Mouse (Mus musculus) central nervous system, embryonic 18 days (tissue): Measurements from ENCODE around the gene Olfr194. TPM values are rescaled to one million over a fixed set of nuclear protein-coding genes. Genes with fewer than 3 reads are reported as not detected.

ENCODE experiments used
- polyA plus RNA-seq: library from polyadenylated mRNA; depleted of rRNA; stranded (reverse); fragments of >200 nt; gene quantifications from 2 replicates; pipeline ENCODE4 v1.2.3, GENCODE M21; 2012; rRNA removed

Olfr194 gene
- polyA plus RNA-seq = not detected in 2 replicates

GRCm38 (mm10) chr16:59120969-59121368, at the start of gene Olfr194:
Gene Olfr194, minus strand, starts transcription at chr16:59121069.

GRCm38 (mm10) chr16:59170354-59170753, 49.5 kb upstream of the Olfr194 start, which contains the start of gene Olfr196:
Gene Olfr196, minus strand, starts transcription at chr16:59170454.

GRCm38 (mm10) chr16:59146746-59147145, 25.9 kb upstream of the Olfr194 start, which contains the start of gene Olfr195:
Gene Olfr195, plus strand, starts transcription at chr16:59147046.

GRCm38 (mm10) chr16:59111781-59112180, 9.1 kb downstream of the Olfr194 start, which contains the start of gene Olfr193:
Gene Olfr193, minus strand, starts transcription at chr16:59111881.

GRCm38 (mm10) chr16:59089722-59090121, 31.1 kb downstream of the Olfr194 start, which contains the start of gene Olfr191:
Gene Olfr191, minus strand, starts transcription at chr16:59089822.

GRCm38 (mm10) chr16:59077905-59078304, 43.0 kb downstream of the Olfr194 start, which contains the start of gene Olfr190:
Gene Olfr190, minus strand, starts transcription at chr16:59078005.

Other genes starting within 250 kb of the Olfr194 start
- gene Olfr177, start 246.3 kb downstream of the Olfr194 start, polyA plus RNA-seq = not detected in 2 replicates
- not detected in 2 replicates for gene Olfr178, start 229.0 kb downstream of the Olfr194 start, polyA plus RNA-seq
- gene Olfr181, start 192.3 kb downstream of the Olfr194 start, polyA plus RNA-seq = not detected in 2 replicates
- not detected in 2 replicates for gene Olfr180, start 191.7 kb downstream of the Olfr194 start, polyA plus RNA-seq
- gene Olfr183, start 125.7 kb downstream of the Olfr194 start, polyA plus RNA-seq = not detected in 2 replicates
- gene Olfr186, start 90.8 kb downstream of the Olfr194 start, polyA plus RNA-seq = not detected in 2 replicates
- not detected in 2 replicates for gene Olfr187, start 81.3 kb downstream of the Olfr194 start, polyA plus RNA-seq
- gene Olfr190, start 43.1 kb downstream of the Olfr194 start, polyA plus RNA-seq = not detected in 2 replicates
- gene Olfr191, start 31.2 kb downstream of the Olfr194 start, polyA plus RNA-seq = not detected in 2 replicates
- not detected in 2 replicates for gene Olfr193, start 9.2 kb downstream of the Olfr194 start, polyA plus RNA-seq
- gene Olfr195, start 26.0 kb upstream of the Olfr194 start, polyA plus RNA-seq = not detected in 2 replicates
- not detected in 2 replicates for gene Olfr196, start 49.4 kb upstream of the Olfr194 start, polyA plus RNA-seq
- not detected in 2 replicates for gene Olfr198, start 82.5 kb upstream of the Olfr194 start, polyA plus RNA-seq
- not detected in 2 replicates for gene Olfr199, start 98.7 kb upstream of the Olfr194 start, polyA plus RNA-seq
- 0.01 TPM in 1 of 2 replicates, not detected in the other for gene Olfr201, start 151.6 kb upstream of the Olfr194 start, polyA plus RNA-seq
- not detected in 2 replicates for gene Olfr202, start 165.7 kb upstream of the Olfr194 start, polyA plus RNA-seq
- not detected in 2 replicates for gene Olfr203, start 177.8 kb upstream of the Olfr194 start, polyA plus RNA-seq
- gene Olfr204, start 197.2 kb upstream of the Olfr194 start, polyA plus RNA-seq = not detected in 2 replicates
- not detected in 2 replicates for gene Olfr205, start 210.1 kb upstream of the Olfr194 start, polyA plus RNA-seq
- gene Olfr206, start 228.2 kb upstream of the Olfr194 start, polyA plus RNA-seq = not detected in 2 replicates
- not detected in 2 replicates for gene Olfr209, start 242.9 kb upstream of the Olfr194 start, polyA plus RNA-seq